In the genomic region with DNA sequence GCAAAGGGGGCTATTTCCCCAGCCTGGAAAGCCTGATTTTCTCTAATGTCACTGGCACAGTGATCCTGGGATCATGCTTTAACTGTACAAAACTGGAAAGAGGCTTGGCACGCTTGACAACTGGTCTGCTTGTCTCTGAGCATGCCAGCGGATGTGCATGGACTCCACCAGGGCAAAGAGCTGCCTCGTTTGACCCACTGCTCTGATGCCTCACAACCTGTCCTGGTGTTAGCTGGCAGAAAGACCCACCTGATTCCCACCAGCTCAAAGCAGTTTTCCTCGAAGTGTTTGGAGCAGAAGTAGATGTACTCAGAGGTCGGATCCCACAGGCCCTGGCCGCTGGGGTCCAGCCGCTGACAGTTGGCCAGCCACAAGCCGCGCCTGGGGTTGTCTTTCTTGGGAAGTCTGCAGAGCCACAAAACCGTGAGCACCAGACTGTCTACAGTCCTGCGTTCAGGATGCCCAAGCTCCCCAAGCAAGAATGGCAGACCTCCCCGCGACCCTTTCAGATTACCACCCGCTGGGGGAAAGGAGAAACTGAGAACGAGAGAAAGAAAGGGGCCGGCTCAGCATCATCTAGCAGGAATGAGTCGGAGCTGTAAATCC, we compare ENCODE assay signal across 8 mouse cellular contexts. TPM values are rescaled to one million over a fixed set of nuclear protein-coding genes. Genes with fewer than 3 reads are reported as not detected.
DNase-seq lines count a peak whose midpoint lies in the region; ATAC-seq and TF ChIP-seq lines count a peak whose summit lies in the region.

No protein-coding gene starts in this region.

- H3K27ac ChIP-seq in layer of hippocampus, adult 2 months: peak overlapping the region; percentile 97
- peak overlapping the region; percentile 97 for H3K27ac ChIP-seq in embryonic facial prominence, embryonic 13.5 days
- H3K27ac ChIP-seq in macrophage: peak overlapping the region; percentile 64

- DNase-seq in layer of hippocampus, adult 2 months (ENCODE audit: low spot score in 2 of 2): no peak
- DNase-seq in layer of hippocampus, postnatal 10 days (ENCODE audit: low spot score in 2 of 2): no peak
- peak; percentile 36 for DNase-seq in induced T-regulatory cell, adult 2 months (ENCODE audit: low read depth)
- DNase-seq in right cerebral cortex, adult 18-20 months: no peak
- DNase-seq in frontal cortex, postnatal 10 days (ENCODE audit: low spot score in 2 of 2): no peak
- DNase-seq in cerebellum, adult 11-12 months: no peak

- peaks cover 40% of the 10 kb centered on the region for H3K36me3 ChIP-seq in embryonic facial prominence, embryonic 13.5 days
- H3K36me3 ChIP-seq in macrophage (ENCODE audit: inconsistent target): peaks cover 33% of the 10 kb centered on the region

- no peaks in the 10 kb centered on the region for H3K9me3 ChIP-seq in embryonic facial prominence, embryonic 13.5 days

- H3K27me3 ChIP-seq in embryonic facial prominence, embryonic 13.5 days: no peaks in the 10 kb centered on the region

- H3K4me3 ChIP-seq in layer of hippocampus, adult 2 months: peak overlapping the region; percentile 91
- H3K4me3 ChIP-seq in embryonic facial prominence, embryonic 13.5 days: peak overlapping the region; percentile 64
- H3K4me3 ChIP-seq in macrophage (ENCODE audit: inconsistent target): peak overlapping the region; percentile 89

- 16% methylated on average over 17 of the region's 17 CpGs for WGBS in embryonic facial prominence, embryonic 13.5 days
- 13% methylated on average over 16 of the region's 17 CpGs for WGBS in macrophage (ENCODE audit: missing documents)

- peaks cover 15% of the 10 kb centered on the region for H3K4me1 ChIP-seq in embryonic facial prominence, embryonic 13.5 days

- no peak for ATAC-seq in embryonic facial prominence, embryonic 13.5 days (ENCODE audit: insufficient number of reproducible peaks, insufficient read depth, low FRiP score, low TSS enrichment, low read depth)

- peak overlapping the region; percentile 86 for H3K9ac ChIP-seq in embryonic facial prominence, embryonic 13.5 days

- H3K79me2 ChIP-seq in macrophage (ENCODE audit: inconsistent target): peaks cover 21% of the 10 kb centered on the region

- peak overlapping the region; percentile 76 for H3K4me2 ChIP-seq in embryonic facial prominence, embryonic 13.5 days

- TF ChIP-seq CTCF in layer of hippocampus, adult 2 months (conservative IDR thresholded peaks at IDR 0.05): no peak

RNA-seq across cellular contexts. Expression of a gene that starts 0.9 kb away (rescaled TPM):
- 10 to 100 TPM; 42.3 to 45.4 TPM for total RNA-seq in layer of hippocampus, adult 2 months (2021)
- total RNA-seq in layer of hippocampus, postnatal 10 days (2021): 10 to 100 TPM; 33.1 to 38.2 TPM
- polyA plus RNA-seq in embryonic facial prominence, embryonic 13.5 days (2015; fragmentation: Nextera tagmentation; extraction: Ambion mirVana): 72.5 and 75.2 TPM in 2 replicates
- total RNA-seq in macrophage (2018; cell fraction: chromatin; rRNA removed): 10 to 100 TPM in 18 of 26 experiments, 1 to 10 TPM in 8; 3.2 to 34.6 (median 15.7) TPM
- 10 to 100 TPM; 12.1 to 39.3 (median 29.4) TPM for total RNA-seq in macrophage (2018; cell fraction: cytosol; rRNA removed)
- 10 to 100 TPM in 23 of 26 experiments, 1 to 10 TPM in 3; 4.7 to 38.1 (median 16.6) TPM for total RNA-seq in macrophage (2018; cell fraction: nucleus; rRNA removed)
- polyA plus RNA-seq in macrophage (2018): 23.9 to 29.0 TPM (median 28.7 TPM) in 3 replicates

RNA-seq across cellular contexts. Expression of a gene that starts 21.6 kb away (rescaled TPM):
- 100 to 1,000 TPM; 186 to 201 TPM for total RNA-seq in layer of hippocampus, adult 2 months (2021)
- 100 to 1,000 TPM; 182 to 188 TPM for total RNA-seq in layer of hippocampus, postnatal 10 days (2021)
- 98.5 and 119 TPM in 2 replicates for polyA plus RNA-seq in embryonic facial prominence, embryonic 13.5 days (2015; fragmentation: Nextera tagmentation; extraction: Ambion mirVana)
- total RNA-seq in macrophage (2018; cell fraction: chromatin; rRNA removed): 100 to 1,000 TPM in 12 of 26 experiments, 10 to 100 TPM in 14; 35.6 to 167 (median 89.3) TPM
- 10 to 100 TPM; 14.9 to 34.0 (median 22.0) TPM for total RNA-seq in macrophage (2018; cell fraction: cytosol; rRNA removed)
- total RNA-seq in macrophage (2018; cell fraction: nucleus; rRNA removed): 100 to 1,000 TPM in 1 of 26 experiments, 10 to 100 TPM in 25; 21.4 to 113 (median 51.9) TPM
- polyA plus RNA-seq in macrophage (2018): 23.8 to 33.8 TPM (median 28.9 TPM) in 3 replicates

RNA-seq across cellular contexts. Expression of a gene that starts 31.0 kb away (rescaled TPM):
- total RNA-seq in layer of hippocampus, adult 2 months (2021): under 1 TPM; 0.36 to 0.56 TPM
- total RNA-seq in layer of hippocampus, postnatal 10 days (2021): 1 to 10 TPM; 1.7 to 2.4 TPM
- polyA plus RNA-seq in embryonic facial prominence, embryonic 13.5 days (2015; fragmentation: Nextera tagmentation; extraction: Ambion mirVana): not detected in 2 replicates
- not detected for total RNA-seq in macrophage (2018; cell fraction: chromatin; rRNA removed)
- total RNA-seq in macrophage (2018; cell fraction: cytosol; rRNA removed): not detected
- under 1 TPM in 1 of 26 experiments, not detected in 25; 0.28 TPM for total RNA-seq in macrophage (2018; cell fraction: nucleus; rRNA removed)
- polyA plus RNA-seq in macrophage (2018): not detected in 3 replicates

RNA-seq across cellular contexts. Expression of a gene that starts 31.6 kb away (rescaled TPM):
- 1 to 10 TPM in 1 of 2 experiments, under 1 TPM in 1; 0.95 to 1.4 TPM for total RNA-seq in layer of hippocampus, adult 2 months (2021)
- 1 to 10 TPM in 1 of 2 experiments, under 1 TPM in 1; 0.58 to 1.1 TPM for total RNA-seq in layer of hippocampus, postnatal 10 days (2021)
- 0.08 and 0.32 TPM in 2 replicates for polyA plus RNA-seq in embryonic facial prominence, embryonic 13.5 days (2015; fragmentation: Nextera tagmentation; extraction: Ambion mirVana)
- 1 to 10 TPM in 9 of 26 experiments, under 1 TPM in 7, not detected in 10; 0.21 to 2.2 (median 1.0) TPM for total RNA-seq in macrophage (2018; cell fraction: chromatin; rRNA removed)
- total RNA-seq in macrophage (2018; cell fraction: cytosol; rRNA removed): under 1 TPM; 0.14 to 0.68 (median 0.38) TPM
- total RNA-seq in macrophage (2018; cell fraction: nucleus; rRNA removed): 1 to 10 TPM in 4 of 26 experiments, under 1 TPM in 16, not detected in 6; 0.34 to 1.3 (median 0.73) TPM
- 0.20 to 0.42 TPM (median 0.41 TPM) in 3 replicates for polyA plus RNA-seq in macrophage (2018)

RNA-seq across cellular contexts. Expression of a gene that starts 40.7 kb away (rescaled TPM):
- total RNA-seq in layer of hippocampus, adult 2 months (2021): 100 to 1,000 TPM; 112 to 116 TPM
- total RNA-seq in layer of hippocampus, postnatal 10 days (2021): 10 to 100 TPM; 36.4 to 39.9 TPM
- 1.1 and 2.0 TPM in 2 replicates for polyA plus RNA-seq in embryonic facial prominence, embryonic 13.5 days (2015; fragmentation: Nextera tagmentation; extraction: Ambion mirVana)
- total RNA-seq in macrophage (2018; cell fraction: chromatin; rRNA removed): under 1 TPM in 1 of 26 experiments, not detected in 25; 0.37 TPM
- not detected for total RNA-seq in macrophage (2018; cell fraction: cytosol; rRNA removed)
- total RNA-seq in macrophage (2018; cell fraction: nucleus; rRNA removed): under 1 TPM in 1 of 26 experiments, not detected in 25; 0.89 TPM
- polyA plus RNA-seq in macrophage (2018): not detected in 3 replicates
